Mouse (Mus musculus): Measurements from ENCODE around the gene Dhdds.

DNA sequence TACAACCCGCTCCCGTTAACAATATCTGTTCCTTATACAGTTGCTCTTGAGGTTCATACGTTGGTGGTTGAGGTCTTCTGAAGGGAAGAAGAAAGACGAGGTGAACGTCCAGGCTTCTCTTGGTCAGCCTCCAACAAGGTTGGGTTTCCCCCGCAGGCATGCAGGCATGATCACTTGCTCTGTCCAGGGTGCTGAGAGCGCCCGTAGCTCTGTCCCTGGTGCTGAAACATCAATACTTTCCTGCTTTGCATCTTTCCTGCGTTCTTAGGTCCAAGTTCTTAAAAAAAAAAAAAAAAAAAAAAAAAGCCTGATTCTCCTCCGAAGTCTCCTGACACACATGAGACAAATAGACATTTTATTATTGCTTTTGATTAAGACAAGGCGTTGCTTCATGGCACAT lies 19.9 kb upstream of the Dhdds start:
- TF ChIP-seq POLR2A (IDR thresholded peaks at IDR 0.05; ENCODE audit: insufficient read depth, low read depth, low read length) (no peak), EP300 (IDR thresholded peaks at IDR 0.05; ENCODE audit: insufficient read depth, low read depth, low read length) (peak; percentile 76; the same call in 1 of the 2 replicates)
